Mouse (Mus musculus): ENCODE measurements at regions not wholly inside any gene's neighbourhood (a gene's known extent, or its start where the extent isn't known, plus 50 kb on each side); places are given as distances from the start of the nearest gene placed in this dataset.

DNA sequence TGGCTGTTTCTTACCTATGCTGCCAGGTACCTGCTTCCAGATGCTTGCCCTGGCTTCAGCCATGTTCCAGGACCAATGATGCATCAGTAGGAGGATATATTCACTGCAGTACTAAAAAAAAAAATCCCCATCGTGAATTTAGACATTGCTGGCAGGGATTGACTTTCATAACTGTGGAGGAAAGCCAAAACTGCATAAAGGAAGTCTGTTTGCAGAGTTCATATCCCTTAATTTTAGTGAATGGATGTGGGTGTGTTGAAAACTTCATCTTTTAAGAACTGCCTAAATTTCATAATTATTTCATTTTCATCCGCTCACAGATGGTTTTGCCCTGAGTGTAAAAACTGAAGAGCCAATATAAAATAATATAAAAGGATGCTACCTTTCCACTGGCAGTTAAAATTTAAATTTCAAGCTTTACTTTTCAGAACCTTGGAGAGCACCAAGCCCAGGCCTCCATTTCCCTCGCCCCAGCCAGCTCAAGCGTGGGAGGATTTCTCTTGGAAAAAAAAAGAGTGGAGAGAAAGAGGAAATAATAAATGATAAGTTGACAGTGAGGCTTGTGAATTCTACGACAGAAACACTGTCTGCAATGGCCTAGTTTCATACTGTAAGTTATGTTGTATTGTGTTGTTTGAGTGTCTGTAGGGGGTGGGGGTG is 50.3 kb upstream of the Akt3 start:
- H3K4me3 ChIP-seq (ENCODE audit: insufficient read depth, poor library complexity, severe bottlenecking) = no peak overlapping the region
- no peaks in the 10 kb centered on the region for H3K79me2 ChIP-seq (ENCODE audit: control insufficient read depth, insufficient read depth)
- no peaks in the 10 kb centered on the region for H3K79me3 ChIP-seq (ENCODE audit: low read depth)
- H3ac ChIP-seq (ENCODE audit: control insufficient read depth, insufficient read length, low read depth) = no peak overlapping the region
- H3K27me3 ChIP-seq (ENCODE audit: control insufficient read depth, insufficient read depth, insufficient read length) = no peaks in the 10 kb centered on the region
- no peaks in the 10 kb centered on the region for H3K36me3 ChIP-seq (ENCODE audit: control insufficient read depth, insufficient read depth)
- TF ChIP-seq MYOG (IDR thresholded peaks at IDR 0.05; ENCODE audit: control insufficient read depth, extremely low read depth, insufficient read length) (no peak), CTCF (IDR thresholded peaks at IDR 0.05; ENCODE audit: control insufficient read depth, insufficient read depth, insufficient read length) (no peak), CEBPB (IDR thresholded peaks at IDR 0.05; ENCODE audit: low read depth) (no peak), MYOD1 (IDR thresholded peaks at IDR 0.05; ENCODE audit: control insufficient read depth, insufficient read length, low read depth) (no peak), USF1 (IDR thresholded peaks at IDR 0.05; ENCODE audit: low read depth) (no peak), FOSL1 (IDR thresholded peaks at IDR 0.05; ENCODE audit: insufficient read depth, low read length, poor library complexity, severe bottlenecking) (no peak), MAX (IDR thresholded peaks at IDR 0.05) (no peak)

All from C2C12 (cell line).